ENCODE assay signal across 9 mouse cellular contexts in genomic region chr11:95875804-95876203, GRCm38 (mm10). TPM values are rescaled to one million over a fixed set of nuclear protein-coding genes. Genes with fewer than 3 reads are reported as not detected.
DNase-seq lines count a peak whose midpoint lies in the region; ATAC-seq and TF ChIP-seq lines count a peak whose summit lies in the region.
"Had no signal": no experiment of that assay in that cellular context is flagged by ENCODE, and none has a peak within 500 bp of the region (broad histone marks: within the 10 kb centered on the region; RNA-seq: fewer than 3 reads in every experiment).

No protein-coding gene starts in this region.

- peaks cover 11% of the 10 kb centered on the region for H3K4me1 ChIP-seq in G1E (ENCODE audit: insufficient read depth, low read depth, low read length)

- peak; percentile 12 for DNase-seq in layer of hippocampus, postnatal 10 days (ENCODE audit: low spot score in 2 of 2)
- DNase-seq in layer of hippocampus, adult 8-10 months (ENCODE audit: low spot score in 2 of 2), result no peak
- DNase-seq in G1E (ENCODE audit: low spot score), result no peak
- peak; percentile 54 for DNase-seq in naive thymus-derived CD4-positive, alpha-beta T cell, adult 2 months (ENCODE audit: low read depth)
- DNase-seq in urinary bladder, postnatal 4 days (ENCODE audit: low spot score in 2 of 2), result no peak
- no peak for DNase-seq in heart, postnatal 10 days
- no peak for DNase-seq in heart, adult 8-10 months (ENCODE audit: low spot score)

- H3K9me3 ChIP-seq in G1E (replicated peaks), result no peaks in the 10 kb centered on the region

- no peaks in the 10 kb centered on the region for H3K36me3 ChIP-seq in G1E (replicated peaks)

- peaks cover 16% of the 10 kb centered on the region for H3K27me3 ChIP-seq in G1E (ENCODE audit: insufficient read depth, low read length)

- peak overlapping the region; percentile 31; the same call in 1 of the 2 replicates for H3K4me3 ChIP-seq in G1E (ENCODE audit: low read depth, low read length)

- TF ChIP-seq CTCF in G1E (IDR thresholded peaks at IDR 0.05; ENCODE audit: low read depth, low read length), result no peak

- no peak for ATAC-seq in G1E (ENCODE audit: extremely low read depth, insufficient number of reproducible peaks, low FRiP score, poor library complexity, severe bottlenecking)
- ATAC-seq in granulocyte monocyte progenitor cell, adult 5-6 weeks (replicated peaks; ENCODE audit: poor library complexity, severe bottlenecking), result peak; percentile 73

- intact Hi-C loops in heart, postnatal 10 days (cut with DNase I), result loop anchor here (2.0 kb wide), 3 partner anchors 105 to 249 kb away; no protein-coding TSS in a partner anchor

RNA-seq across cellular contexts. Expression of gene Abi3, which starts 33.5 kb away (rescaled TPM):
- total RNA-seq in layer of hippocampus, postnatal 10 days (2021), result 1 to 10 TPM; 3.7 to 4.4 TPM
- 10 to 100 TPM in 2 of 4 experiments, 1 to 10 TPM in 2; 5.0 to 38.5 (median 21.7) TPM for total RNA-seq in layer of hippocampus, adult 8-10 months (2022)
- total RNA-seq in G1E (2014; fragmentation: Nextera tagmentation) (22.7 and 29.2 TPM in 2 replicates), G1E (2017) (12.7 and 14.1 TPM in 2 replicates)
- 56.9 and 79.3 TPM in 2 replicates for polyA plus RNA-seq in G1E (2012)
- total RNA-seq in granulocyte monocyte progenitor cell, adult 5-6 weeks (2014; fragmentation: Nextera tagmentation), result 5.1 and 7.0 TPM in 2 replicates
- 1.9 and 2.4 TPM in 2 replicates for total RNA-seq in granulocyte monocyte progenitor cell, adult 5-6 weeks (2017)
- 10 to 100 TPM; 16.2 to 21.1 TPM for total RNA-seq in heart, postnatal 10 days (2021)
- total RNA-seq in heart, adult 8-10 months (2022), result 10 to 100 TPM in 1 of 4 experiments, 1 to 10 TPM in 3; 7.3 to 10.8 (median 8.8) TPM

RNA-seq across cellular contexts. Expression of gene Gngt2, which starts 38.8 kb away (rescaled TPM):
- total RNA-seq in layer of hippocampus, postnatal 10 days (2021), result 1 to 10 TPM; 2.1 to 2.6 TPM
- total RNA-seq in layer of hippocampus, adult 8-10 months (2022), result 10 to 100 TPM in 2 of 4 experiments, 1 to 10 TPM in 2; 1.4 to 20.3 (median 11.8) TPM
- 40.9 and 50.3 TPM in 2 replicates for total RNA-seq in G1E (2014; fragmentation: Nextera tagmentation)
- 31.0 and 33.6 TPM in 2 replicates for total RNA-seq in G1E (2017)
- 11.8 and 15.0 TPM in 2 replicates for polyA plus RNA-seq in G1E (2012)
- total RNA-seq in granulocyte monocyte progenitor cell, adult 5-6 weeks (2014; fragmentation: Nextera tagmentation), result 2.7 and 24.3 TPM in 2 replicates
- 7.7 and 13.4 TPM in 2 replicates for total RNA-seq in granulocyte monocyte progenitor cell, adult 5-6 weeks (2017)
- 10 to 100 TPM; 24.7 to 26.0 TPM for total RNA-seq in heart, postnatal 10 days (2021)
- total RNA-seq in heart, adult 8-10 months (2022), result 10 to 100 TPM; 11.6 to 19.0 (median 15.7) TPM

RNA-seq across cellular contexts. Expression of gene B4galnt2, which starts 38.9 kb away (rescaled TPM):
- not detected for total RNA-seq in layer of hippocampus, postnatal 10 days (2021)
- total RNA-seq in layer of hippocampus, adult 8-10 months (2022), result not detected
- total RNA-seq in G1E (2014; fragmentation: Nextera tagmentation) (not detected in 2 replicates), G1E (2017) (0.05 TPM in 1 of 2 replicates, not detected in the other)
- not detected in 2 replicates for polyA plus RNA-seq in G1E (2012)
- not detected in 2 replicates for total RNA-seq in granulocyte monocyte progenitor cell, adult 5-6 weeks (2014; fragmentation: Nextera tagmentation)
- total RNA-seq in granulocyte monocyte progenitor cell, adult 5-6 weeks (2017), result not detected in 2 replicates
- not detected for total RNA-seq in heart, postnatal 10 days (2021)
- total RNA-seq in heart, adult 8-10 months (2022), result not detected
- total RNA-seq: gastrocnemius, postnatal 4 days had no signal

RNA-seq across cellular contexts. Expression of gene Phospho1, which starts 51.5 kb away (rescaled TPM):
- total RNA-seq in layer of hippocampus, postnatal 10 days (2021), result 10 to 100 TPM; 17.8 to 21.3 TPM
- 10 to 100 TPM; 44.2 to 51.8 (median 50.0) TPM for total RNA-seq in layer of hippocampus, adult 8-10 months (2022)
- total RNA-seq in G1E (2014; fragmentation: Nextera tagmentation) (34.5 and 43.0 TPM in 2 replicates), G1E (2017) (7.0 and 7.4 TPM in 2 replicates)
- polyA plus RNA-seq in G1E (2012), result 236 and 275 TPM in 2 replicates
- 1.5 TPM in 1 of 2 replicates, not detected in the other for total RNA-seq in granulocyte monocyte progenitor cell, adult 5-6 weeks (2014; fragmentation: Nextera tagmentation)
- 0.41 TPM in 1 of 2 replicates, not detected in the other for total RNA-seq in granulocyte monocyte progenitor cell, adult 5-6 weeks (2017)
- total RNA-seq in heart, postnatal 10 days (2021), result 100 to 1,000 TPM; 129 to 148 TPM
- total RNA-seq in heart, adult 8-10 months (2022), result 100 to 1,000 TPM; 171 to 185 (median 175) TPM

Comparison
In these comparisons a context has a peak if more than half of its experiments do, and no peak if none do; other contexts are left out.
1. DNase-seq: peak in layer of hippocampus, postnatal 10 days (2 of 2) and naive thymus-derived CD4-positive, alpha-beta T cell, adult 2 months (single experiment); none in layer of hippocampus, adult 8-10 months (0 of 2), G1E (single experiment), urinary bladder, postnatal 4 days (0 of 2), heart, postnatal 10 days (0 of 2) and heart, adult 8-10 months (single experiment).